Mouse (Mus musculus) ES-E14 (cell line): ENCODE measurements around the gene Aebp2.

Source experiments
- CHD2 ChIP-seq: IDR thresholded peaks from 2 replicates; pipeline ENCODE4 v1.6.1; 2014; ENCODE audit warnings: mild to moderate bottlenecking, low read depth, low read length, inconsistent platforms
- HCFC1 ChIP-seq: IDR thresholded peaks from 2 replicates; pipeline ENCODE4 v1.6.1; 2012; ENCODE audit warnings: low read length, inconsistent platforms, borderline replicate concordance; ENCODE audit not compliant: insufficient read depth
- MAFK ChIP-seq: IDR thresholded peaks from 2 replicates; pipeline ENCODE4 v1.6.1; 2014; ENCODE audit warnings: mild to moderate bottlenecking, low read depth, low read length, inconsistent platforms; ENCODE audit not compliant: insufficient read depth
- ZC3H11A ChIP-seq: IDR thresholded peaks from 2 replicates; pipeline ENCODE4 v1.6.1; 2012; ENCODE audit warnings: low read depth, mild to moderate bottlenecking, inconsistent platforms, low read length, borderline replicate concordance
- ZNF384 ChIP-seq: IDR thresholded peaks from 2 replicates; pipeline ENCODE4 v1.6.1; 2012; ENCODE audit warnings: low read depth, low read length, inconsistent platforms

DNA sequence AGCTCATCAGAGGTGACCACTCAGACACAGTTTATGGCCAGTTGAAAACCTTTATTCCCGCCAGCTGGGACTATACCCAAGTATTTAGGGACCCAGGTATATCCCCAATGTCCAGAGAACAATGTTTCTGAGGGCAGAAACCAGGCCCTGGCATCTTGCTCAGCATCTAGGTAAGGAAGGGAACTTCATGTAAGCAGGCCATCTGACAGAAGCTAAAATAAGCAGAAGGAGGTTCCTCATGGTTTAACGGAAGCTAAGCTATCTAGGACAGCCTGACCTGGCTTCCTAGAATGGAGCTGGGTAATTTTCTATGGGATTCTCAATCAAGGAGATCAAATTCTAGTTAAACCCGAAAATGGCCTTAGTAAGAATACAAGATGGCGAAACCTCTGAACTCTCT is 12.9 kb upstream of the Aebp2 start:
- TF ChIP-seq HCFC1 (no peak), ZC3H11A (no peak), ZNF384 (no peak), MAFK (no peak), CHD2 (no peak)
